Mouse (Mus musculus): ENCODE measurements around the gene Ksr1. TPM values are rescaled to one million over a fixed set of nuclear protein-coding genes. Genes with fewer than 3 reads are reported as not detected.
A peak's percentile ranks its signal among the peaks of the same experiment; 100 is the strongest.

Ksr1 gene
- polyA plus RNA-seq, 1 experiment from 2014 or later, result 3.5 TPM

- 81% methylated on average over 7 of the region's 7 CpGs for WGBS
- Histone ChIP-seq H3K27ac (no peak overlapping the region), H3K4me3 (no peak overlapping the region), H3K9ac (no peak overlapping the region), H3K4me2 (no peak overlapping the region), H3K4me1 (replicated peaks) (peaks cover 61% of the 10 kb centered on the region), H3K9me3 (no peaks in the 10 kb centered on the region), H3K27me3 (no peaks in the 10 kb centered on the region), H3K36me3 (no peaks in the 10 kb centered on the region)
- no peak for ATAC-seq (ENCODE audit: low FRiP score)
These were observed 48.5 kb downstream of the Ksr1 start for GRCm38 (mm10) chr11:79097736-79098135.

- Histone ChIP-seq H3K36me3 (no peaks in the 10 kb centered on the region), H3K4me2 (no peak overlapping the region), H3K4me3 (no peak overlapping the region), H3K9ac (no peak overlapping the region), H3K4me1 (replicated peaks) (peaks cover 62% of the 10 kb centered on the region), H3K27me3 (no peaks in the 10 kb centered on the region), H3K27ac (no peak overlapping the region), H3K9me3 (no peaks in the 10 kb centered on the region)
- 84% methylated on average over 5 of the region's 5 CpGs for WGBS
- no peak for ATAC-seq (ENCODE audit: low FRiP score)
These were observed 49.5 kb downstream of the Ksr1 start for GRCm38 (mm10) chr11:79096673-79097072.

- no peak overlapping the region for H3K4me3 ChIP-seq
- H3K4me1 ChIP-seq (replicated peaks), result peaks cover 61% of the 10 kb centered on the region
- no peaks in the 10 kb centered on the region for H3K36me3 ChIP-seq
- H3K27me3 ChIP-seq, result no peaks in the 10 kb centered on the region
- no peaks in the 10 kb centered on the region for H3K9me3 ChIP-seq
- 0 out of 2 replicates have a peak, but pooled peaks have one; percentile 28 for ATAC-seq (ENCODE audit: low FRiP score)
- H3K9ac ChIP-seq, result no peak overlapping the region
- no peak overlapping the region for H3K4me2 ChIP-seq
- WGBS, result 3% methylated on average over 2 of the region's 2 CpGs
- peak overlapping the region; percentile 81 for H3K27ac ChIP-seq
These were observed 50.5 kb downstream of the Ksr1 start for GRCm38 (mm10) chr11:79095713-79096112.

DNA sequence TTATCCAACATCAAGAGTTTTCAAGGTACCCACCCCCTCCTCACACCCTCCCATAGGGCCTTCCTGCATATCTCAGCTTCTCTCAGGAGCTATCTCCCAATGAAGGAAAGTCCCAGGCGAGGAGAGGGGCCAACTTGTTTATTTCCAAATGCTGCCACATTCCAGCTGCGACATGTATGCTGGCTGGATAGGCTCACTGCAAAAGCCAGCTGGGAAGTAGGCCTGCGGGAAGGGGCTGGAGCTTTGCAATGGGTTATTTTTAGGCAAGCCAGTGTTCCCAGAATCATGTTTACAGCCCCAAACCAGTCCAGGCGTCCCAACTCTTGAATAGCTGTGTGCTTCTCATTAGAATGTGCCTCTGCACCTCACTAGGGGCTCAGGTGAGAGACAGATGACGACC lies 51.5 kb downstream of the Ksr1 start:
- ATAC-seq (ENCODE audit: low FRiP score), result no peak
- Histone ChIP-seq H3K4me1 (replicated peaks) (peaks cover 57% of the 10 kb centered on the region), H3K27me3 (no peaks in the 10 kb centered on the region), H3K27ac (peak overlapping the region; percentile 81), H3K9me3 (no peaks in the 10 kb centered on the region), H3K9ac (no peak overlapping the region), H3K4me3 (no peak overlapping the region), H3K36me3 (no peaks in the 10 kb centered on the region), H3K4me2 (no peak overlapping the region)
- WGBS, result 43% methylated on average over 5 of the region's 5 CpGs

GRCm38 (mm10) chr11:79093986-79094695 lies 52.1 kb downstream of the Ksr1 start:
- Histone ChIP-seq H3K4me3 (no peak overlapping the region), H3K9me3 (no peaks in the 10 kb centered on the region), H3K27me3 (no peaks in the 10 kb centered on the region), H3K9ac (no peak overlapping the region), H3K4me2 (no peak overlapping the region), H3K27ac (peak overlapping the region; percentile 81; the same call in 1 of the 2 replicates), H3K4me1 (replicated peaks) (peaks cover 58% of the 10 kb centered on the region), H3K36me3 (no peaks in the 10 kb centered on the region)
- ATAC-seq (ENCODE audit: low FRiP score), result no peak
- 78% methylated on average over 10 of the region's 10 CpGs for WGBS

DNA sequence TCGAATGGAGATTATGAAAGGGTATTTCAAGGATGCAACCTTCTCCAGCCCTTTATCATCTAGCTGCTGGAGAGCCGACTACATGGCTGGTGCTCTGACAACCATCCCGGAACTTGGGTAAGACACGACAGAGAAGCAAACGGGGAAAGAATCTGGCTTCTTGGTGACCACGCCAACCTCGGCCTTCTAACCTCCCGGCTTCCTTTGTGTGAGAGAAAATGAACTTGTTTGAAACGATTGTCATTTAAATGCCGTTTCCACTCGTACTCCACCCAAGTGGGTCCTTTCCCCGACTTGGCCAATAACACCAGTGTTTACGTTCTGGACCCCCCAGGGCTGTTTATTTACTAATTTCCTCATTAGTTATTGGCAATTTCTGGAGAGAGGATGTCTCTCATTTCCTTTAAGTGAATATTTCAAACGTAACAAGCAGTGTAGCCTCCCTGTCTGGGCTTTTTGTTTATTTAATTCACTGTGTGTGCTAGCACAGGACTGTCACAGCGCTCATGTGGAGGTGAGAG lies 52.8 kb downstream of the Ksr1 start:
- H3K4me2 ChIP-seq, result no peak overlapping the region
- WGBS, result 41% methylated on average over 15 of the region's 15 CpGs

GRCm38 (mm10) chr11:79092802-79093201 lies 53.4 kb downstream of the Ksr1 start:
- no peaks in the 10 kb centered on the region for H3K9me3 ChIP-seq
- H3K27me3 ChIP-seq, result no peaks in the 10 kb centered on the region
- peaks cover 52% of the 10 kb centered on the region for H3K4me1 ChIP-seq (replicated peaks)
- WGBS, result 76% methylated on average over 7 of the region's 7 CpGs
- no peak overlapping the region for H3K9ac ChIP-seq
- H3K4me2 ChIP-seq, result no peak overlapping the region
- H3K4me3 ChIP-seq, result no peak overlapping the region
- no peaks in the 10 kb centered on the region for H3K36me3 ChIP-seq
- no peak overlapping the region for H3K27ac ChIP-seq
- ATAC-seq (ENCODE audit: low FRiP score), result no peak

More for the DNA sequence above, 52.8 kb downstream of the Ksr1 start:
- Histone ChIP-seq H3K9me3 (no peaks in the 10 kb centered on the region), H3K27ac (no peak overlapping the region), H3K9ac (no peak overlapping the region), H3K27me3 (no peaks in the 10 kb centered on the region), H3K4me1 (replicated peaks) (peaks cover 54% of the 10 kb centered on the region), H3K36me3 (no peaks in the 10 kb centered on the region), H3K4me3 (no peak overlapping the region)
- ATAC-seq (ENCODE audit: low FRiP score), result no peak

GRCm38 (mm10) chr11:79092245-79092644 lies 54.0 kb downstream of the Ksr1 start:
- H3K36me3 ChIP-seq, result no peaks in the 10 kb centered on the region
- H3K9me3 ChIP-seq, result no peaks in the 10 kb centered on the region
- no peak overlapping the region for H3K9ac ChIP-seq
- no peaks in the 10 kb centered on the region for H3K27me3 ChIP-seq
- WGBS, result 87% methylated on average over 6 of the region's 6 CpGs
- H3K4me2 ChIP-seq, result no peak overlapping the region
- H3K27ac ChIP-seq, result no peak overlapping the region
- H3K4me1 ChIP-seq (replicated peaks), result peaks cover 52% of the 10 kb centered on the region
- ATAC-seq (ENCODE audit: low FRiP score), result no peak
- no peak overlapping the region for H3K4me3 ChIP-seq

- 28% methylated on average over 1 of the region's 1 CpGs for WGBS
- Histone ChIP-seq H3K4me1 (replicated peaks) (peaks cover 33% of the 10 kb centered on the region), H3K9ac (no peak overlapping the region), H3K4me3 (no peak overlapping the region), H3K4me2 (no peak overlapping the region), H3K27ac (0 out of 2 replicates have a peak overlapping the region, but pooled peaks have one; percentile 35), H3K36me3 (no peaks in the 10 kb centered on the region), H3K27me3 (no peaks in the 10 kb centered on the region), H3K9me3 (no peaks in the 10 kb centered on the region)
- no peak for ATAC-seq (ENCODE audit: low FRiP score)
These were observed 56.5 kb downstream of the Ksr1 start for GRCm38 (mm10) chr11:79089756-79090155.

DNA sequence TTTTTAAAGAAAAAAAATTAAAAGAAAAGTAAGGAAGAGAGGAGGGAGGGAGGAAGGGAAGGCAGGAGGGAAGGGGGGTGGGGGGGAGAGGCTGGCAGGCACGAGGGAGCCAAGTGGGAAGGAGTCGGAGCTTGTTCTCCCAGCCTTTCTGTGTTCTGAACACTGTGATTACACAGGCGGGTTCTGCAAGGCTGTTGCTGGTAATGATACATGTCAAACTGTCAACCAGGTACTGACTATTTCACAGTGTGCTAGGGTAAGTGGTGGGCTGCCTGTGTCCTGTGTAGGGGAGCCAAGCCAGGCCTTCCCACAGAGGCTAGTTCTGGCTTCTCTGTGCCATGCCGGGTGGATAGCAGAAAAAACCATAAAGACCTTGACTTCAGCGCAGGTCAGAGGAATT lies 57.2 kb downstream of the Ksr1 start:
- Histone ChIP-seq H3K36me3 (no peaks in the 10 kb centered on the region), H3K4me2 (no peak overlapping the region), H3K9ac (peak overlapping the region; percentile 4; the same call in 1 of the 2 replicates), H3K9me3 (no peaks in the 10 kb centered on the region), H3K4me3 (no peak overlapping the region), H3K27ac (0 out of 2 replicates have a peak overlapping the region, but pooled peaks have one; percentile 35), H3K27me3 (no peaks in the 10 kb centered on the region), H3K4me1 (replicated peaks) (peaks cover 25% of the 10 kb centered on the region)
- no peak for ATAC-seq (ENCODE audit: low FRiP score)
- 63% methylated on average over 5 of the region's 5 CpGs for WGBS

DNA sequence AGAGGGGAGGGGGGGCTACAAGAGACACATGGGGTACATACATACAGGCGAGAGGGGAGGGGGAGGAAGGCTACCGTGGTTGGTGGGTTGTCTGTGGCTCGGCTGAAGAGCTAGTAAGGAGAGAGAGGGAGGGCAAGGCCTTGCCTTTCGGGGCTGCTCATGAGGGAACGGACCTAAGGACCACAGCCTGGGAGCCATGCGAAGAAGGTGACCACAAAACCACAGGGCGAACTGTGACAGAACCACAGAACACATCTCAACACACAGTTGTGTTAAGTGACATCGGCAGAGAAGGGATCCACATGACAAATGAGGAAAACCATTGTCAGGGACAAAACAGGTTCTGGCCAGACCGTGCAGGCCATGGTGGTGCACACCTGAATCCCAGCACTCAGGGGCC lies 57.9 kb downstream of the Ksr1 start:
- ATAC-seq (ENCODE audit: low FRiP score), result no peak
- Histone ChIP-seq H3K9me3 (no peaks in the 10 kb centered on the region), H3K4me2 (no peak overlapping the region), H3K27ac (no peak overlapping the region), H3K9ac (no peak overlapping the region), H3K36me3 (no peaks in the 10 kb centered on the region), H3K27me3 (no peaks in the 10 kb centered on the region), H3K4me3 (no peak overlapping the region), H3K4me1 (replicated peaks) (peaks cover 18% of the 10 kb centered on the region)
- 87% methylated on average over 9 of the region's 9 CpGs for WGBS

GRCm38 (mm10) chr11:79087731-79088311 lies 58.4 kb downstream of the Ksr1 start:
- Histone ChIP-seq H3K36me3 (no peaks in the 10 kb centered on the region), H3K9ac (no peak overlapping the region), H3K27me3 (no peaks in the 10 kb centered on the region), H3K27ac (no peak overlapping the region), H3K9me3 (no peaks in the 10 kb centered on the region), H3K4me1 (replicated peaks) (peaks cover 13% of the 10 kb centered on the region), H3K4me3 (no peak overlapping the region), H3K4me2 (no peak overlapping the region)
- WGBS, result 78% methylated on average over 4 of the region's 4 CpGs
- no peak for ATAC-seq (ENCODE audit: low FRiP score)

- Histone ChIP-seq H3K27ac (no peak overlapping the region), H3K9ac (no peak overlapping the region), H3K36me3 (no peaks in the 10 kb centered on the region), H3K9me3 (no peaks in the 10 kb centered on the region), H3K27me3 (no peaks in the 10 kb centered on the region), H3K4me3 (no peak overlapping the region), H3K4me2 (no peak overlapping the region), H3K4me1 (replicated peaks) (peaks cover 12% of the 10 kb centered on the region)
- WGBS, result 95% methylated on average over 12 of the region's 12 CpGs
- no peak for ATAC-seq (ENCODE audit: low FRiP score)
These were observed 59.4 kb downstream of the Ksr1 start for GRCm38 (mm10) chr11:79086787-79087186.
